Mouse (Mus musculus) heart, embryonic 16.5 days (tissue): ENCODE measurements around the gene Rabif. TPM values are rescaled to one million over a fixed set of nuclear protein-coding genes. Genes with fewer than 3 reads are reported as not detected.

Experiments used
- ATAC-seq: fragments of 200-750 bp; cut with Nextera tagmentation; replicated peaks from 2 replicates; pipeline ENCODE4 v1.8.0; 2017; ENCODE audit warnings: moderate number of reproducible peaks; ENCODE audit not compliant: insufficient read depth, low FRiP score; ENCODE audit errors: extremely low read depth
- H3K27ac ChIP-seq: fragments of 300-500 bp; sonication (generic); 2 replicates; pipeline ENCODE4 v1.5.1; 2014; ENCODE audit warnings: mild to moderate bottlenecking, low read length, control low read depth, moderate library complexity
- H3K27me3 ChIP-seq: fragments of 300-500 bp; sonication (generic); 2 replicates; pipeline ENCODE4 v1.6.1; 2014; ENCODE audit warnings: low read length, mixed read lengths; ENCODE audit not compliant: control insufficient read depth, insufficient read depth
- H3K36me3 ChIP-seq: fragments of 300-500 bp; sonication (generic); 2 replicates; pipeline ENCODE4 v1.6.1; 2014; ENCODE audit not compliant: control insufficient read depth, insufficient read depth
- H3K4me1 ChIP-seq: fragments of 300-500 bp; sonication (generic); 2 replicates; pipeline ENCODE4 v1.6.1; 2014; ENCODE audit warnings: low read length, mixed read lengths; ENCODE audit not compliant: control insufficient read depth, insufficient read depth
- H3K4me2 ChIP-seq: fragments of 300-500 bp; sonication (generic); 2 replicates; pipeline ENCODE4 v1.6.1; 2014; ENCODE audit warnings: low read depth, mild to moderate bottlenecking, control low read depth, low read length
- H3K4me3 ChIP-seq: fragments of 300-500 bp; sonication (generic); 2 replicates; pipeline ENCODE4 v1.5.1; 2014; ENCODE audit warnings: mild to moderate bottlenecking, control low read depth, low read length
- H3K9ac ChIP-seq: fragments of 300-500 bp; sonication (generic); 2 replicates; pipeline ENCODE4 v1.6.1; 2014; ENCODE audit warnings: low read length, control low read depth
- H3K9me3 ChIP-seq: fragments of 300-500 bp; sonication (generic); replicated peaks from 2 replicates; pipeline ENCODE4 v1.6.1; 2016; ENCODE audit warnings: low read length; ENCODE audit not compliant: control insufficient read depth
- WGBS: fragments of 180-500 bp; shearing (Covaris S2); extraction: QIAGEN DNeasy Blood & Tissue Kit; methylation state at CpG from one replicate; pipeline ENCODE4 v1.1.7; 2014; 5-methylcytosine and 5-hydroxymethylcytosine counted together
- polyA plus RNA-seq: library from polyadenylated mRNA; unstranded; fragments of >200 nt; fragmentation: Nextera tagmentation; extraction: Ambion mirVana; gene quantifications from 2 replicates; pipeline ENCODE4 v1.2.1, GENCODE M21; 2015

The Rabif gene
- polyA plus RNA-seq, 1 experiment from 2014 or later, result 29.9 TPM

GRCm38 (mm10) chr1:134460294-134461284, 33.9 kb upstream of the Rabif start:
- H3K27ac ChIP-seq, result no peak overlapping the region
- no peaks in the 10 kb centered on the region for H3K27me3 ChIP-seq
- peaks cover 31% of the 10 kb centered on the region for H3K36me3 ChIP-seq
- peaks cover 5% of the 10 kb centered on the region for H3K4me1 ChIP-seq
- WGBS, result 89% methylated on average over 1 of the region's 1 CpGs
- H3K4me2 ChIP-seq, result no peak overlapping the region
- H3K9ac ChIP-seq, result no peak overlapping the region
- no peak for ATAC-seq
- H3K9me3 ChIP-seq, result no peaks in the 10 kb centered on the region
- no peak overlapping the region for H3K4me3 ChIP-seq

- H3K27ac ChIP-seq, result no peak overlapping the region
- no peaks in the 10 kb centered on the region for H3K9me3 ChIP-seq
- no peak overlapping the region for H3K9ac ChIP-seq
- no peak overlapping the region for H3K4me3 ChIP-seq
- 69% methylated on average over 2 of the region's 2 CpGs for WGBS
- peaks cover 32% of the 10 kb centered on the region for H3K36me3 ChIP-seq
- H3K4me2 ChIP-seq, result no peak overlapping the region
- H3K4me1 ChIP-seq, result no peaks in the 10 kb centered on the region
- ATAC-seq, result no peak
- no peaks in the 10 kb centered on the region for H3K27me3 ChIP-seq
Measured at GRCm38 (mm10) chr1:134484623-134485022, 9.8 kb upstream of the Rabif start.

DNA sequence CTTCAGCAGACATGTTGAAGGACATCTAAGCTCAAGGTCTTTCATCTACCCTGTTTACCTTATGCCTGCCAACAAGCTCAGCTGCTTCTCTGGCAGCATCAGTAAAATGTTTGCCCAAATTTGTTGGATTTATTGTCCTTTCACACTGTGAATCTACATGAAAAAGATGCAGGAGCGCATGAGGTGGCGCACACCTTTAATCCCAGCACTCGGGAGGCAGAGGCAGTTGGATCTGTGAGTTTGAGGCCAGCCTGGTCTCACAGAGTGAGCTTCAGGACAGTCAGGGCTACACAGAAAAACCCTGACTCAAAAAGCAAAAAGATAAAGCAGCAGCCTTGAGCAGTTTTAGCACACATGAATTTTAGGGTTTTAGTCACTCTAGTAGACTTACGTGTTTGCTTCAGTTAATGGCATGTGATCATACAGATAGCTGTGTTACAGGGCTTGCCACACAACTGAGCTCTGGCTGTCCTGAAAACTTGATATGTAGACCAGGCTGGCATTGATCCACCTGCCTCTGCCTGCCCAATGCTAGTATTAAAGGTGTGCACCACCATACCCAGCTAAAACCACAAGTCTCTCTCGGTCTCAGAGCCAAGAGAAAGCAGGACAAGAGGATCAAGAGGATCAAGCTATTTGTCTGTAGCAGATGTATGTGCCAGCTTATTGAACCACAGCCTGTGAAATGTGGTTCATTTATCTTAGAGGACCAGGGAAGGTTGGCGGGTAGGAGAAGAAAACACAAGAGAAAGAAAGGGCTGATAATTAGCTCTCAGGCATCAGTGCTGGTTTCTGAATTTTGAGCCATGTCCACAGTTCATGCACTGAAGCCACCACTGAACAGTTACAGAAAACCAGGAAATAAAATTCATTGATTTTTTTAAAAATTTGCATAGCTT, 3.3 kb upstream of the Rabif start:
- WGBS, result 91% methylated on average over 6 of the region's 6 CpGs
- no peak for ATAC-seq

GRCm38 (mm10) chr1:134492276-134492675, 2.2 kb upstream of the Rabif start:
- Histone ChIP-seq H3K9me3 (no peaks in the 10 kb centered on the region), H3K27ac (no peak overlapping the region), H3K4me2 (no peak overlapping the region), H3K9ac (no peak overlapping the region), H3K27me3 (no peaks in the 10 kb centered on the region), H3K4me1 (peaks cover 2% of the 10 kb centered on the region), H3K36me3 (peaks cover 19% of the 10 kb centered on the region), H3K4me3 (no peak overlapping the region)
- no peak for ATAC-seq
- WGBS, result 76% methylated on average over 7 of the region's 7 CpGs

More for the DNA sequence above, 3.3 kb upstream of the Rabif start:
- peaks cover 21% of the 10 kb centered on the region for H3K36me3 ChIP-seq
- no peak overlapping the region for H3K27ac ChIP-seq
- H3K9ac ChIP-seq, result no peak overlapping the region
- H3K9me3 ChIP-seq, result no peaks in the 10 kb centered on the region
- no peak overlapping the region for H3K4me3 ChIP-seq
- no peaks in the 10 kb centered on the region for H3K27me3 ChIP-seq
- no peak overlapping the region for H3K4me2 ChIP-seq
- H3K4me1 ChIP-seq, result peaks cover 2% of the 10 kb centered on the region

DNA sequence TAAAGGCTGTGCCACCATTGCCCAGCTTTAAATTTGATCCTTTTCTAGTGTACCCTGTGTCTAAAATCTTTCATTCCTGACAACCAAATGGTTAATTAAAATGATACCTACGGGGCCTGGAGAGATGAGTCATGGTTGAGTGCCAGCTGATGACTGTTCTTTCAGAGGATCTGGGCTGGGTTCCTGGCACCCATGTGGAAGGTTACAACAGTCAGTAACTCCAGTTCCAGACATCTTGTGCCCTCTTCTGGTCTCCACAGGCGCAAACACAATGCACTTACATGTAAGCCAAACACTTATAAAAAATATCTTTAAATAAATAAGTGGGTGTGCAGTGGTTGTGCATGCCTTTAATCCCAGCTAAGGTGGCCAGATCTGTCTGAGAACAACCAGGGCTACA, 952 bp upstream of the Rabif start:
- Histone ChIP-seq H3K27me3 (no peaks in the 10 kb centered on the region), H3K27ac (no peak overlapping the region; the same call in 1 of the 2 replicates), H3K4me3 (no peak overlapping the region; the same call in 1 of the 2 replicates), H3K9ac (no peak overlapping the region), H3K4me2 (peak overlapping the region; percentile 88; the same call in 1 of the 2 replicates), H3K36me3 (peaks cover 15% of the 10 kb centered on the region), H3K4me1 (peaks cover 2% of the 10 kb centered on the region), H3K9me3 (no peaks in the 10 kb centered on the region)
- ATAC-seq, result no peak
- WGBS, result 85% methylated on average over 2 of the region's 2 CpGs

DNA sequence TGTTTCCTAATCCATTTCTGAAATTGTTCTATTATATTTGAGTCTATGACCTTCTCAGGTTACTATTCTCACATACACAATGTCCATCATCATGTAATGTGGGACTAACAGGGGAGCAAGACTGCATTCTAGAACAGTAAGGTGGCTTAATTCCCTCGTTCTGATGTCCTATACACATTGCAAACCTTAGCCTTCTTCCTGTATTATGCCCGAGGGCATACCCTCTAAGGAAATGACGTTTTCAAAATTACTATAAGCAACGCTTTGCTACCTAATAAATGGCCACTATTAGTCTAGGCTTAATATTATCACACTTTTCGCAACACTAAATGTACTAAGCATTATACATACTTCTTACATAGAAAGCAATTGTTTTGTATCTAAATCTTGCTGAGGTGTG, 492 bp upstream of the Rabif start:
- Histone ChIP-seq H3K27me3 (no peaks in the 10 kb centered on the region), H3K9me3 (no peaks in the 10 kb centered on the region), H3K4me2 (peak overlapping the region; percentile 88), H3K9ac (peak overlapping the region; percentile 82), H3K36me3 (peaks cover 14% of the 10 kb centered on the region), H3K27ac (peak overlapping the region; percentile 92), H3K4me1 (peaks cover 2% of the 10 kb centered on the region), H3K4me3 (peak overlapping the region; percentile 87)
- 18% methylated on average over 5 of the region's 5 CpGs for WGBS
- ATAC-seq, result no peak

- H3K9ac ChIP-seq, result peak overlapping the region; percentile 82
- no peak for ATAC-seq
- H3K4me2 ChIP-seq, result peak overlapping the region; percentile 88
- peak overlapping the region; percentile 92 for H3K27ac ChIP-seq
- H3K4me1 ChIP-seq, result peaks cover 2% of the 10 kb centered on the region
- no peaks in the 10 kb centered on the region for H3K9me3 ChIP-seq
- H3K27me3 ChIP-seq, result no peaks in the 10 kb centered on the region
- H3K36me3 ChIP-seq, result 0 out of 2 replicates have a peak, but pooled peaks cover 2% of the 10 kb centered on the region
- 19% methylated on average over 5 of the region's 5 CpGs for WGBS
- peak overlapping the region; percentile 87 for H3K4me3 ChIP-seq
Measured at GRCm38 (mm10) chr1:134495216-134495539, 730 bp downstream of the Rabif start.

- H3K4me2 ChIP-seq, result peak overlapping the region; percentile 88; the same call in 1 of the 2 replicates
- peaks cover 2% of the 10 kb centered on the region for H3K4me1 ChIP-seq
- no peaks in the 10 kb centered on the region for H3K9me3 ChIP-seq
- 0 out of 2 replicates have a peak, but pooled peaks cover 2% of the 10 kb centered on the region for H3K36me3 ChIP-seq
- no peaks in the 10 kb centered on the region for H3K27me3 ChIP-seq
- no peak overlapping the region for H3K4me3 ChIP-seq
- WGBS, result 76% methylated on average over 10 of the region's 10 CpGs
- no peak overlapping the region for H3K9ac ChIP-seq
- ATAC-seq, result no peak
- no peak overlapping the region for H3K27ac ChIP-seq
Measured at GRCm38 (mm10) chr1:134495991-134496390, 1.5 kb downstream of the Rabif start.
